ENCODE assay signal across 8 mouse cellular contexts in genomic region chr8:30916184-30916751, GRCm38 (mm10).
DNase-seq lines count a peak whose midpoint lies in the region; ATAC-seq and TF ChIP-seq lines count a peak whose summit lies in the region.

No protein-coding gene starts in this region.

- H3K36me3 ChIP-seq in embryonic facial prominence, embryonic 12.5 days = no peaks in the 10 kb centered on the region
- no peaks in the 10 kb centered on the region for H3K36me3 ChIP-seq in hindbrain, postnatal 0 days (ENCODE audit: insufficient read depth, low read length)
- H3K36me3 ChIP-seq in liver, embryonic 14.5 days (replicated peaks; ENCODE audit: control insufficient read depth, insufficient read depth, low read depth) = no peaks in the 10 kb centered on the region

- H3K27me3 ChIP-seq in embryonic facial prominence, embryonic 12.5 days = no peaks in the 10 kb centered on the region
- no peaks in the 10 kb centered on the region for H3K27me3 ChIP-seq in hindbrain, postnatal 0 days (ENCODE audit: insufficient read depth, low read length)
- no peaks in the 10 kb centered on the region for H3K27me3 ChIP-seq in liver, embryonic 14.5 days (ENCODE audit: control insufficient read depth, insufficient read depth, low read length)

- TF ChIP-seq EP300 in liver, embryonic 14.5 days (IDR thresholded peaks at IDR 0.05; ENCODE audit: low read depth) = no peak

- ATAC-seq in embryonic facial prominence, embryonic 12.5 days (ENCODE audit: insufficient number of reproducible peaks, insufficient read depth, low FRiP score, low TSS enrichment) = no peak
- peak; percentile 82 for ATAC-seq in hindbrain, postnatal 0 days
- no peak for ATAC-seq in liver, embryonic 14.5 days (ENCODE audit: insufficient read depth)

- H3K9ac ChIP-seq in embryonic facial prominence, embryonic 12.5 days = peak overlapping the region; percentile 10; the same call in 1 of the 2 replicates
- peak overlapping the region; percentile 45 for H3K9ac ChIP-seq in hindbrain, postnatal 0 days (replicated peaks; ENCODE audit: low read length)
- H3K9ac ChIP-seq in liver, embryonic 14.5 days (replicated peaks) = no peak overlapping the region

- peak; percentile 21 for DNase-seq in layer of hippocampus, adult 11-12 months (ENCODE audit: low spot score)
- DNase-seq in layer of hippocampus, adult 9-10 months (ENCODE audit: low spot score) = no peak
- DNase-seq in hindbrain, postnatal 0 days (ENCODE audit: low spot score) = peak; percentile 80
- DNase-seq in liver, embryonic 14.5 days (ENCODE audit: low read depth in 3 of 3, low spot score in 3 of 3) = no peak
- peak; percentile 61 for DNase-seq in right cerebral cortex, postnatal 10 days (ENCODE audit: low spot score in 2 of 2)
- DNase-seq in thymus, postnatal 0 days (ENCODE audit: low spot score) = no peak
- no peak for DNase-seq in adrenal gland, adult 8-10 months

- H3K9me3 ChIP-seq in embryonic facial prominence, embryonic 12.5 days = no peaks in the 10 kb centered on the region
- H3K9me3 ChIP-seq in hindbrain, postnatal 0 days (ENCODE audit: low read length) = no peaks in the 10 kb centered on the region
- no peaks in the 10 kb centered on the region for H3K9me3 ChIP-seq in liver, embryonic 14.5 days (ENCODE audit: control insufficient read depth, low read length)

- H3K4me1 ChIP-seq in embryonic facial prominence, embryonic 12.5 days = peaks cover 7% of the 10 kb centered on the region
- H3K4me1 ChIP-seq in hindbrain, postnatal 0 days (ENCODE audit: insufficient read depth, low read length) = peaks cover 11% of the 10 kb centered on the region; the same call in 1 of the 2 replicates
- H3K4me1 ChIP-seq in liver, embryonic 14.5 days (replicated peaks; ENCODE audit: control insufficient read depth in 2 of 2, insufficient read depth in 2 of 2, low read length in 1 of 2) = no peaks in the 10 kb centered on the region

- H3K4me3 ChIP-seq in embryonic facial prominence, embryonic 12.5 days = peak overlapping the region; percentile 29
- H3K4me3 ChIP-seq in hindbrain, postnatal 0 days (ENCODE audit: low read length) = peak overlapping the region; percentile 36
- H3K4me3 ChIP-seq in liver, embryonic 14.5 days (ENCODE audit: insufficient read depth in 1 of 2, low read depth in 2 of 2, low read length in 2 of 2) = peak overlapping the region; percentile 12 to 27; a peak in 2 of 4 replicates

- H3K27ac ChIP-seq in embryonic facial prominence, embryonic 12.5 days = peak overlapping the region; percentile 33; the same call in 1 of the 2 replicates
- H3K27ac ChIP-seq in hindbrain, postnatal 0 days = peak overlapping the region; percentile 74
- no peak overlapping the region for H3K27ac ChIP-seq in liver, embryonic 14.5 days

- TF ChIP-seq CTCF in hindbrain, postnatal 0 days (IDR thresholded peaks at IDR 0.05; ENCODE audit: low read depth) = no peak; the same call in 1 of the 2 replicates
- no peak for TF ChIP-seq CTCF in liver, embryonic 14.5 days (IDR thresholded peaks at IDR 0.05; ENCODE audit: low read depth)

- peak overlapping the region; percentile 53 for H3K4me2 ChIP-seq in embryonic facial prominence, embryonic 12.5 days (replicated peaks)
- H3K4me2 ChIP-seq in hindbrain, postnatal 0 days (ENCODE audit: low read depth, low read length) = peak overlapping the region; percentile 65
- peak overlapping the region; percentile 37 for H3K4me2 ChIP-seq in liver, embryonic 14.5 days (ENCODE audit: low read depth)

- WGBS in embryonic facial prominence, embryonic 12.5 days = 6% methylated on average over 12 of the region's 12 CpGs
- WGBS in hindbrain, postnatal 0 days = 3% methylated on average over 12 of the region's 12 CpGs
- WGBS in liver, embryonic 14.5 days (ENCODE audit: insufficient replicate concordance) = 6% methylated on average over 12 of the region's 12 CpGs

Comparison
In these comparisons a context has a peak if more than half of its experiments do, and no peak if none do; other contexts are left out.
1. DNase-seq: peak in layer of hippocampus, adult 11-12 months (single experiment), hindbrain, postnatal 0 days (single experiment) and right cerebral cortex, postnatal 10 days (2 of 2); none in layer of hippocampus, adult 9-10 months (single experiment), liver, embryonic 14.5 days (0 of 3), thymus, postnatal 0 days (single experiment) and adrenal gland, adult 8-10 months (single experiment).
2. Peak in every context shown above with its lines, with median percentiles within 50 percentile points of each other: H3K4me2 ChIP-seq and H3K4me3 ChIP-seq.